Mouse (Mus musculus): Measurements from ENCODE around the gene Abcb1b. TPM values are rescaled to one million over a fixed set of nuclear protein-coding genes. Genes with fewer than 3 reads are reported as not detected.
"Not testable (repeated sequence)": the region's sequence is repeated elsewhere in the genome, so short reads cannot be mapped to it uniquely, and the experiment has no call there.

Gene Abcb1b
- total and polyA plus RNA-seq, 2 experiments from 2014 or later: 0.44 to 1.2 TPM

- H3K4me2 ChIP-seq (ENCODE audit: low read depth, low read length, poor library complexity, severe bottlenecking): no peak overlapping the region
- no peaks in the 10 kb centered on the region for H3K9me3 ChIP-seq (ENCODE audit: low read length)
- H3K36me3 ChIP-seq (ENCODE audit: insufficient read depth, low read length): no peaks in the 10 kb centered on the region
- 87% methylated on average over 6 of the region's 6 CpGs for WGBS
- H3K27ac ChIP-seq (ENCODE audit: low read depth, low read length): no peak overlapping the region
- H3K4me1 ChIP-seq (ENCODE audit: insufficient read depth, low read length): no peaks in the 10 kb centered on the region
- H3K9ac ChIP-seq (replicated peaks; ENCODE audit: low read length, poor library complexity, severe bottlenecking): no peak overlapping the region
- ATAC-seq (ENCODE audit: low FRiP score) (no peak), DNase-seq (ENCODE audit: low spot score) (no peak)
- TF ChIP-seq CTCF (IDR thresholded peaks at IDR 0.05): no peak
- no peak overlapping the region for H3K4me3 ChIP-seq (ENCODE audit: low read depth, low read length)
- H3K27me3 ChIP-seq (ENCODE audit: insufficient read depth, low read length): no peaks in the 10 kb centered on the region
Measured at GRCm38 (mm10) chr5:8857201-8857600, 59.3 kb downstream of the Abcb1b start.

- Histone ChIP-seq H3K4me3 (ENCODE audit: low read depth, low read length) (no peak overlapping the region), H3K27ac (ENCODE audit: low read depth, low read length) (no peak overlapping the region), H3K27me3 (ENCODE audit: insufficient read depth, low read length) (no peaks in the 10 kb centered on the region), H3K36me3 (ENCODE audit: insufficient read depth, low read length) (no peaks in the 10 kb centered on the region), H3K4me1 (ENCODE audit: insufficient read depth, low read length) (no peaks in the 10 kb centered on the region), H3K9ac (replicated peaks; ENCODE audit: low read length, poor library complexity, severe bottlenecking) (no peak overlapping the region), H3K9me3 (ENCODE audit: low read length) (no peaks in the 10 kb centered on the region), H3K4me2 (ENCODE audit: low read depth, low read length, poor library complexity, severe bottlenecking) (no peak overlapping the region)
- ATAC-seq (ENCODE audit: low FRiP score): no peak
- TF ChIP-seq CTCF (IDR thresholded peaks at IDR 0.05): no peak
- DNase-seq (ENCODE audit: low spot score): no peak
- WGBS: 69% methylated on average over 1 of the region's 1 CpGs
Measured at GRCm38 (mm10) chr5:8861811-8862210, 63.9 kb downstream of the Abcb1b start.

- no peak for DNase-seq (ENCODE audit: low spot score)
- Histone ChIP-seq H3K36me3 (ENCODE audit: insufficient read depth, low read length) (no peaks in the 10 kb centered on the region), H3K9me3 (ENCODE audit: low read length) (no peaks in the 10 kb centered on the region), H3K4me2 (ENCODE audit: low read depth, low read length, poor library complexity, severe bottlenecking) (no peak overlapping the region), H3K4me3 (ENCODE audit: low read depth, low read length) (no peak overlapping the region), H3K4me1 (ENCODE audit: insufficient read depth, low read length) (no peaks in the 10 kb centered on the region), H3K27me3 (ENCODE audit: insufficient read depth, low read length) (no peaks in the 10 kb centered on the region), H3K9ac (replicated peaks; ENCODE audit: low read length, poor library complexity, severe bottlenecking) (no peak overlapping the region), H3K27ac (ENCODE audit: low read depth, low read length) (no peak overlapping the region)
- no peak for TF ChIP-seq CTCF (IDR thresholded peaks at IDR 0.05)
- 44% methylated on average over 14 of the region's 14 CpGs for WGBS
- ATAC-seq (ENCODE audit: low FRiP score): no peak
Measured at GRCm38 (mm10) chr5:8863580-8864337, 65.8 kb downstream of the Abcb1b start.

GRCm38 (mm10) chr5:8865630-8866029 lies 67.7 kb downstream of the Abcb1b start:
- not testable (repeated sequence) for H3K36me3 ChIP-seq (ENCODE audit: insufficient read depth, low read length); DNase-seq (ENCODE audit: low spot score); ATAC-seq (ENCODE audit: low FRiP score); H3K9ac ChIP-seq (replicated peaks; ENCODE audit: low read length, poor library complexity, severe bottlenecking); H3K4me2 ChIP-seq (ENCODE audit: low read depth, low read length, poor library complexity, severe bottlenecking); H3K4me3 ChIP-seq (ENCODE audit: low read depth, low read length); H3K27ac ChIP-seq (ENCODE audit: low read depth, low read length); H3K9me3 ChIP-seq (ENCODE audit: low read length); H3K27me3 ChIP-seq (ENCODE audit: insufficient read depth, low read length); H3K4me1 ChIP-seq (ENCODE audit: insufficient read depth, low read length)
- WGBS: 97% methylated on average over 11 of the region's 11 CpGs

GRCm38 (mm10) chr5:8866366-8866765 lies 68.4 kb downstream of the Abcb1b start:
- DNase-seq (ENCODE audit: low spot score) (no peak), ATAC-seq (ENCODE audit: low FRiP score) (no peak)
- no peak for TF ChIP-seq CTCF (IDR thresholded peaks at IDR 0.05)
- 92% methylated on average over 5 of the region's 5 CpGs for WGBS
- Histone ChIP-seq H3K27ac (ENCODE audit: low read depth, low read length) (no peak overlapping the region), H3K4me3 (ENCODE audit: low read depth, low read length) (no peak overlapping the region), H3K9ac (replicated peaks; ENCODE audit: low read length, poor library complexity, severe bottlenecking) (no peak overlapping the region), H3K27me3 (ENCODE audit: insufficient read depth, low read length) (no peaks in the 10 kb centered on the region), H3K4me2 (ENCODE audit: low read depth, low read length, poor library complexity, severe bottlenecking) (no peak overlapping the region), H3K36me3 (ENCODE audit: insufficient read depth, low read length) (no peaks in the 10 kb centered on the region), H3K9me3 (ENCODE audit: low read length) (no peaks in the 10 kb centered on the region), H3K4me1 (ENCODE audit: insufficient read depth, low read length) (no peaks in the 10 kb centered on the region)

- ATAC-seq (ENCODE audit: low FRiP score): no peak
- WGBS: 6% methylated on average over 1 of the region's 1 CpGs
Measured at GRCm38 (mm10) chr5:8868019-8868418, 70.1 kb downstream of the Abcb1b start.

More at GRCm38 (mm10) chr5:8868019-8868418, 70.1 kb downstream of the Abcb1b start:
- H3K4me3 ChIP-seq (ENCODE audit: low read depth, low read length): no peak overlapping the region
- H3K4me2 ChIP-seq (ENCODE audit: low read depth, low read length, poor library complexity, severe bottlenecking): no peak overlapping the region
- H3K9ac ChIP-seq (replicated peaks; ENCODE audit: low read length, poor library complexity, severe bottlenecking): no peak overlapping the region
- no peaks in the 10 kb centered on the region for H3K9me3 ChIP-seq (ENCODE audit: low read length)
- DNase-seq (ENCODE audit: low spot score): peak; percentile 22
- H3K4me1 ChIP-seq (ENCODE audit: insufficient read depth, low read length): no peaks in the 10 kb centered on the region
- H3K27me3 ChIP-seq (ENCODE audit: insufficient read depth, low read length): no peaks in the 10 kb centered on the region
- no peaks in the 10 kb centered on the region for H3K36me3 ChIP-seq (ENCODE audit: insufficient read depth, low read length)
- TF ChIP-seq CTCF (IDR thresholded peaks at IDR 0.05): peak; percentile 55
- H3K27ac ChIP-seq (ENCODE audit: low read depth, low read length): no peak overlapping the region

All from midbrain, postnatal 0 days (tissue).